Mouse (Mus musculus) ES-E14 (cell line): ENCODE data around the gene Dpep2nb. TPM values are rescaled to one million over a fixed set of nuclear protein-coding genes. Genes with fewer than 3 reads are reported as not detected.

ENCODE experiments used
- DNase-seq: peaks from one replicate; pipeline ENCODE4 v3.0.0-alpha.2; 2013; ENCODE audit warnings: low read depth, low spot score
- H3K27ac ChIP-seq: 2 replicates; pipeline ENCODE4 v1.5.1; 2012; ENCODE audit warnings: low read depth, mild to moderate bottlenecking, low read length, moderate library complexity, mixed read lengths; ENCODE audit not compliant: poor library complexity, insufficient read depth, severe bottlenecking
- H3K36me3 ChIP-seq: 2 replicates; pipeline ENCODE4 v1.6.1; 2012; ENCODE audit warnings: mild to moderate bottlenecking, low read length, moderate library complexity, mixed read lengths; ENCODE audit not compliant: control insufficient read depth, poor library complexity, insufficient read depth, severe bottlenecking
- H3K4me1 ChIP-seq, 2 experiments: fragments of 150-350 bp in 1 of 2; sonication (generic) in 1 of 2; 2 replicates each; pipeline ENCODE4 v1.6.1; 2012; ENCODE audit warnings: low read length in 2 of 2, mild to moderate bottlenecking in 1 of 2, mixed read lengths in 1 of 2; ENCODE audit not compliant: control insufficient read depth in 2 of 2, insufficient read depth in 2 of 2, poor library complexity in 1 of 2
- H3K4me3 ChIP-seq, 2 experiments: fragments of 150-350 bp in 1 of 2; sonication (generic) in 1 of 2; 2 replicates each; pipeline ENCODE4 v1.5.1; 2012; ENCODE audit warnings: low read length in 2 of 2, low read depth in 1 of 2, mild to moderate bottlenecking in 1 of 2, mixed read lengths in 1 of 2; ENCODE audit not compliant: insufficient read depth in 1 of 2, poor library complexity in 1 of 2, severe bottlenecking in 1 of 2
- H3K9ac ChIP-seq: 2 replicates; pipeline ENCODE4 v1.6.1; 2012; ENCODE audit warnings: low read depth, mild to moderate bottlenecking, low read length, mixed read lengths; ENCODE audit not compliant: poor library complexity, insufficient read depth, severe bottlenecking
- H3K9me3 ChIP-seq: fragments of 150-350 bp; sonication (generic); 2 replicates; pipeline ENCODE4 v1.6.1; 2012; ENCODE audit warnings: low read depth, mild to moderate bottlenecking, low read length; ENCODE audit not compliant: control insufficient read depth, insufficient read depth
- CHD2 ChIP-seq: IDR thresholded peaks from 2 replicates; pipeline ENCODE4 v1.6.1; 2014; ENCODE audit warnings: mild to moderate bottlenecking, low read depth, low read length, inconsistent platforms
- HCFC1 ChIP-seq: IDR thresholded peaks from 2 replicates; pipeline ENCODE4 v1.6.1; 2012; ENCODE audit warnings: low read length, inconsistent platforms, borderline replicate concordance; ENCODE audit not compliant: insufficient read depth
- MAFK ChIP-seq: IDR thresholded peaks from 2 replicates; pipeline ENCODE4 v1.6.1; 2014; ENCODE audit warnings: mild to moderate bottlenecking, low read depth, low read length, inconsistent platforms; ENCODE audit not compliant: insufficient read depth
- ZC3H11A ChIP-seq: IDR thresholded peaks from 2 replicates; pipeline ENCODE4 v1.6.1; 2012; ENCODE audit warnings: low read depth, mild to moderate bottlenecking, inconsistent platforms, low read length, borderline replicate concordance
- ZNF384 ChIP-seq: IDR thresholded peaks from 2 replicates; pipeline ENCODE4 v1.6.1; 2012; ENCODE audit warnings: low read depth, low read length, inconsistent platforms
- in situ Hi-C, 2 experiments: fragments of 600-800 bp; cut with MboI; formaldehyde crosslinking; loops; one replicate each; pipeline ENCODE4 v1.15.1; 2025; ENCODE audit warnings: low sequenced_read_pairs in 2 of 2, inconsistent platforms in 1 of 2; ENCODE audit not compliant: unreplicated experiment in 2 of 2
- total RNA-seq: library from RNA; depleted of rRNA; stranded (reverse); fragments of 300-350 nt; gene quantifications from 2 replicates; pipeline ENCODE4 v1.2.3, GENCODE M21; 2012; rRNA removed

Gene Dpep2nb
- not detected in 2 replicates for total RNA-seq

DNA sequence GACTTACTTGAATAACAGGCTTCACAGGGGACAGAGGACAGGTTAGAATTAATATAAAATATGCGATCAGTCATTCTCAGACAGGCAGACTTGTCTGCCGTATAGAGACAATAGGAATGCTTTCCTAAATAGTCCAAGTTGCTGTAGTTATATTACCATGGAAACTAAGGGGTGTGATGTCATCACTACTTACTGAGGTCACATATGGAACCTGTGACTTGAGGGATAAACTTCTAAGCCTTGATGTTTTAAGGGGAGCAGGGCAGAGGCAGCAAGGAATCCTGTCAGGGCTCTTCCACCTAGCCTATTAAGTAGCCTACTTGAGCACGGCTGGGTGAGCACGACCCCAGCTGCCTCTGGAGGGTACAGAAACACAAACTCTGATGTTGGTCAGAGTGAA, at the start of gene Dpep2nb:
TSS of gene Dpep2nb (minus strand) at position 101 of the 400 bp plus-strand sequence.
- Histone ChIP-seq H3K4me1 (peaks cover 0 to 2% of the 10 kb centered on the region in 2 experiments; a peak in 1 of 4 replicates), H3K4me3 (no peak within 1 kb of the TSS), H3K27ac (no peak within 1 kb of the TSS), H3K9ac (no peak within 1 kb of the TSS), H3K9me3 (no peaks in the 10 kb centered on the region), H3K36me3 (peaks cover 3% of the 10 kb centered on the region; the same call in 1 of the 2 replicates)
- no peak for TF ChIP-seq ZC3H11A
- no peak for TF ChIP-seq HCFC1
- TF ChIP-seq MAFK, result no peak
- no peak for TF ChIP-seq CHD2
- no peak for TF ChIP-seq ZNF384
- in situ Hi-C loops, result no loop called here
- no peak for DNase-seq

DNA sequence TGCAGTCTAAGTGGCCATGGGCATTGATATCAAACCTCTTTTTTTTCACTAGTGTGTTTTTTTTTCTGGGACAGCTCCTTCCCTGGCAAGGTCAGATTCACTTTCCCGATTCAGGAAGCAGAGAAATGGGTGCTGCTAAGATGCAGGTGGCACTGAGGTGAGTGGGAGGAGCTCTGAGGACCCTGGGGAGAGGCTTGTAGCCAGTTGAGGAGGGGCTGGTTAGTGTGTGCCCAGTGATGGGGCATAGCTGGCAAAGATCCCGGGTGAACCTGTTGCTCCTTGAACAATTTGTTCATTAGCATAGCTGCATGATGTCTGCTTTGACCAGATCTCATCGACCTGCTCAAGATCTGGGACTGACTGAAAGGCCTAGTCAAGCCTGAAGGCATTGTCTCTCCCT, 49.3 kb upstream of the Dpep2nb start:
- in situ Hi-C loops, result no loop called here

DNA sequence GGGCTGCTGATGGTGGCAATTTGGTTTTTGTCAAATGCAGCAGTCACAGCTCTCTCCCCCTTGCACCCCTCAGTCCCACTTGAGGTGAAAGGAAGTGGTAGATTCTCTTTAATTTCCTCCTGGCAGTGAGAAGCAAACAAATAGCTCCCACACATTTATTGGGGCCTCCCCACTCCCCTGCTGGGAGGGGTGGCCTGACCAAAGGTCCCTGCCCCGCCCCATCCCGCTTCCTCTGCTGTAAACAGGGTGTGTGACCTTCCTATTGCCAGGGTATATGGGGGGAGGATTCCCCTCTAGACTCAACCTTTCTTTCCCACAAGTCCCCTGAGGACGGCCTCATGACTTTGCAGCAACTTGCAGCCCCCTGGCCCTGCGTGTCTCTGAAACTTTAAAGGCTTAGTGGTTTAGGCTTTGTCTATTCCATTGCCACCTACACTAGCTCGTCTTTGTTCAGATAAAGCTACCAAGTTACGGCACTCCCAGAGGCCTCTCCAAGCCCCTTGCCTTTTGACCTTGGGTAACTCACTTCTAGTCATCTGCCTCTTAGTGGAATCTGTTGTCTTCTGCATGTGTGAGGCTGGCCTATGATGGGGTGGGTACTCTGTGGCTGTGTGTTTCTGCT, 48.5 kb upstream of the Dpep2nb start:
- in situ Hi-C loops, result no loop called here
- no peak for TF ChIP-seq ZNF384
- TF ChIP-seq HCFC1, result no peak
- TF ChIP-seq MAFK, result no peak
- no peak for TF ChIP-seq ZC3H11A
- no peak for TF ChIP-seq CHD2
- H3K36me3 ChIP-seq, result peaks cover 14% of the 10 kb centered on the region
- peak overlapping the region in 1 of 2 experiments; percentile 5; a peak in 1 of 4 replicates for H3K4me3 ChIP-seq
- H3K9ac ChIP-seq, result no peak overlapping the region
- H3K4me1 ChIP-seq, result peaks cover 11 to 14% of the 10 kb centered on the region in 2 experiments
- DNase-seq, result no peak
- no peaks in the 10 kb centered on the region for H3K9me3 ChIP-seq
- peak overlapping the region; percentile 20 for H3K27ac ChIP-seq

More for the DNA sequence above, 49.3 kb upstream of the Dpep2nb start:
- Histone ChIP-seq H3K9ac (no peak overlapping the region), H3K4me1 (peaks cover 11 to 14% of the 10 kb centered on the region in 2 experiments), H3K9me3 (no peaks in the 10 kb centered on the region), H3K36me3 (peaks cover 14% of the 10 kb centered on the region), H3K4me3 (no peak overlapping the region), H3K27ac (peak overlapping the region; percentile 20)
- TF ChIP-seq ZNF384, result 0 out of 2 replicates have a peak, but pooled peaks have one; percentile 19
- no peak for TF ChIP-seq CHD2
- DNase-seq, result no peak

DNA sequence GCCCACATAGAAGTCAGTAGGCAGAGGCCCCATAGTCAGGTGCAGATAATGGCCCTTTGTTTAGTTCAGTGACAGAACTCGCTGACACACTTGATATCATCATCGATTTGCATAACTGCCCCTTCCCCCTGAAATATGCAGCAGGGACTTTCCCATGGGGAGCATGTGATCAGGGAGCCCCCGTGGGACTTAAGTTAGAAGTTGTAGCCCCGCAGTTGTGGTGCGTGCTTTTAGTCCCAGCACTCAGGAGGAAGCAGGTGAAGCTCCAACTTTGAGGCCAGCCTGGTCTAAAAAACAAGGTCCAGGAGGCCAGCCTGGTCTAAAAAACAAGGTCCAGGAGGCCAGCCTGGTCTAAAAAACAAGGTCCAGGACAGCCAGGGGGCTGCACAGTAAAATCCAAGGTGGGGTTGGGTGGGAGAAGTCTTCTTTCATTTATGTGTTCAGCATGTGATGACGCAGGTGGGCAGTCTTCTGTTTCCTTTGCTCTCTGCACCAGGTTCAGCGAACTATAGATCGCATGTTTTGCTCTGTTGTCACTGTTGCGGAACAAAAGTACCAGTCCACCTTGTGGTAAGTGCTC, 46.8 kb upstream of the Dpep2nb start:
- peaks cover 11% of the 10 kb centered on the region in 2 experiments for H3K4me1 ChIP-seq
- no peak overlapping the region for H3K9ac ChIP-seq
- no peak for DNase-seq
- peaks cover 14% of the 10 kb centered on the region for H3K36me3 ChIP-seq
- H3K4me3 ChIP-seq, result no peak overlapping the region
- in situ Hi-C loops, result no loop called here
- no peak overlapping the region for H3K27ac ChIP-seq
- no peak for TF ChIP-seq ZNF384
- TF ChIP-seq MAFK, result no peak
- TF ChIP-seq CHD2, result no peak
- no peak for TF ChIP-seq ZC3H11A
- no peak for TF ChIP-seq HCFC1
- no peaks in the 10 kb centered on the region for H3K9me3 ChIP-seq
